Mouse (Mus musculus) frontal cortex, adult 2 months (tissue): ENCODE results near the gene Elovl4. TPM values are rescaled to one million over a fixed set of nuclear protein-coding genes. Genes with fewer than 3 reads are reported as not detected.

Source experiments
- DNase-seq, 2 experiments: peaks; one replicate each; pipeline ENCODE4 v3.0.0; 2022; ENCODE audit warnings: low spot score in 1 of 2; ENCODE audit errors: extremely low spot score in 1 of 2
- polyA plus RNA-seq: library from polyadenylated mRNA; depleted of rRNA; stranded (reverse); fragments of >200 nt; gene quantifications from 2 replicates; pipeline ENCODE4 v1.2.3, GENCODE M21; 2012; rRNA removed

Elovl4 gene
- 35.2 and 39.7 TPM in 2 replicates for polyA plus RNA-seq

GRCm38 (mm10) chr9:83805977-83806815 is at the start of gene Elovl4:
Gene Elovl4, minus strand, starts transcription at chr9:83806277.
- DNase-seq: peak; percentile 58 to 91

- DNase-seq: no peak
Measured at GRCm38 (mm10) chr9:83852464-83852863, 46.4 kb upstream of the Elovl4 start.

GRCm38 (mm10) chr9:83834748-83835313 is 28.8 kb upstream of the Elovl4 start:
- no peak for DNase-seq

GRCm38 (mm10) chr9:83833811-83834747 is 28.0 kb upstream of the Elovl4 start, which contains the start of gene Ttk:
Gene Ttk, plus strand, starts transcription at chr9:83834689.
- peak; percentile 79 to 92 for DNase-seq

- no peak for DNase-seq
Measured at GRCm38 (mm10) chr9:83831152-83831551, 25.1 kb upstream of the Elovl4 start.

GRCm38 (mm10) chr9:83829896-83830295 is 23.8 kb upstream of the Elovl4 start:
- DNase-seq: no peak

- DNase-seq: no peak
Measured at GRCm38 (mm10) chr9:83822925-83823324, 16.8 kb upstream of the Elovl4 start.

GRCm38 (mm10) chr9:83820976-83821375 is 14.9 kb upstream of the Elovl4 start:
- DNase-seq: no peak

GRCm38 (mm10) chr9:83819188-83819587 is 13.1 kb upstream of the Elovl4 start:
- no peak for DNase-seq

GRCm38 (mm10) chr9:83807562-83807961 is 1.5 kb upstream of the Elovl4 start:
- DNase-seq: peak in 1 of 2 experiments; percentile 85

GRCm38 (mm10) chr9:83805164-83805976 is 707 bp downstream of the Elovl4 start:
- no peak for DNase-seq

GRCm38 (mm10) chr9:83804341-83804740 is 1.7 kb downstream of the Elovl4 start:
- DNase-seq: no peak

GRCm38 (mm10) chr9:83797898-83798297 is 8.2 kb downstream of the Elovl4 start:
- DNase-seq: no peak

- peak in 1 of 2 experiments; percentile 58 for DNase-seq
Measured at GRCm38 (mm10) chr9:83796875-83797274, 9.2 kb downstream of the Elovl4 start.

GRCm38 (mm10) chr9:83789326-83789725 is 16.8 kb downstream of the Elovl4 start:
- no peak for DNase-seq

- DNase-seq: no peak
Measured at GRCm38 (mm10) chr9:83785501-83785900, 20.6 kb downstream of the Elovl4 start.

GRCm38 (mm10) chr9:83778317-83778960 is 27.6 kb downstream of the Elovl4 start:
- no peak for DNase-seq

GRCm38 (mm10) chr9:83761318-83761717 is 44.8 kb downstream of the Elovl4 start:
- no peak for DNase-seq

GRCm38 (mm10) chr9:83731877-83732276 is 74.2 kb downstream of the Elovl4 start:
- DNase-seq: no peak
